Mouse (Mus musculus) spleen, adult 12 weeks (tissue): ENCODE measurements around the gene Plekhm1.
"Not testable (repeated sequence)": the region's sequence is repeated elsewhere in the genome, so short reads cannot be mapped to it uniquely, and the experiment has no call there.

Experiments used
- DNase-seq: peaks from one replicate; pipeline ENCODE4 v3.0.0; 2022; ENCODE audit warnings: low spot score

Plekhm1 gene

GRCm38 (mm10) chr11:103339414-103340119, 72.9 kb downstream of the Plekhm1 start:
- no peak for DNase-seq

GRCm38 (mm10) chr11:103338671-103339070, 73.8 kb downstream of the Plekhm1 start:
- DNase-seq, result no peak

- DNase-seq, result no peak
Measured at GRCm38 (mm10) chr11:103338119-103338518, 74.4 kb downstream of the Plekhm1 start.

GRCm38 (mm10) chr11:103337180-103337579, 75.3 kb downstream of the Plekhm1 start:
- DNase-seq, result no peak

GRCm38 (mm10) chr11:103335561-103335960, 76.9 kb downstream of the Plekhm1 start:
- DNase-seq, result no peak

- no peak for DNase-seq
Measured at GRCm38 (mm10) chr11:103334925-103335324, 77.6 kb downstream of the Plekhm1 start.

GRCm38 (mm10) chr11:103333719-103334398, 78.6 kb downstream of the Plekhm1 start:
- no peak for DNase-seq

GRCm38 (mm10) chr11:103332890-103333651, 79.4 kb downstream of the Plekhm1 start:
- DNase-seq, result no peak

GRCm38 (mm10) chr11:103332186-103332889, 80.1 kb downstream of the Plekhm1 start:
- peak; percentile 45 for DNase-seq

- DNase-seq, result no peak
Measured at GRCm38 (mm10) chr11:103331502-103332185, 80.8 kb downstream of the Plekhm1 start.

GRCm38 (mm10) chr11:103330651-103331319, 81.7 kb downstream of the Plekhm1 start:
- DNase-seq, result no peak

- peak; percentile 49 for DNase-seq
Measured at GRCm38 (mm10) chr11:103326950-103327349, 85.5 kb downstream of the Plekhm1 start.

GRCm38 (mm10) chr11:103325172-103325571, 87.3 kb downstream of the Plekhm1 start:
- DNase-seq, result peak; percentile 32

- DNase-seq, result no peak
Measured at GRCm38 (mm10) chr11:103324723-103325122, 87.8 kb downstream of the Plekhm1 start.

GRCm38 (mm10) chr11:103322832-103323231, 89.7 kb downstream of the Plekhm1 start:
- not testable (repeated sequence) for DNase-seq

GRCm38 (mm10) chr11:103320646-103321045, 91.8 kb downstream of the Plekhm1 start:
- DNase-seq, result no peak

GRCm38 (mm10) chr11:103320196-103320595, 92.3 kb downstream of the Plekhm1 start:
- no peak for DNase-seq

- DNase-seq, result no peak
Measured at GRCm38 (mm10) chr11:103318042-103318441, 94.4 kb downstream of the Plekhm1 start.

GRCm38 (mm10) chr11:103315379-103315778, 97.1 kb downstream of the Plekhm1 start:
- no peak for DNase-seq

GRCm38 (mm10) chr11:103314736-103315374, 97.6 kb downstream of the Plekhm1 start:
- DNase-seq, result no peak
